Mouse (Mus musculus) forebrain, embryonic 11.5 days (tissue): ENCODE data around the gene Lat. TPM values are rescaled to one million over a fixed set of nuclear protein-coding genes. Genes with fewer than 3 reads are reported as not detected.

Experiments
- ATAC-seq: fragments of 200-750 bp; cut with Nextera tagmentation; replicated peaks from 2 replicates; pipeline ENCODE4 v1.8.0; 2017; ENCODE audit warnings: moderate TSS enrichment; ENCODE audit not compliant: low FRiP score
- DNase-seq: peaks from one replicate; pipeline ENCODE4 v3.0.0-alpha.2; 2017; ENCODE audit warnings: low spot score
- H3K27ac ChIP-seq: fragments of 300-500 bp; sonication (generic); 2 replicates; pipeline ENCODE4 v1.5.1; 2014; ENCODE audit warnings: low read depth, low read length
- H3K27me3 ChIP-seq: fragments of 300-500 bp; sonication (generic); 2 replicates; pipeline ENCODE4 v1.6.1; 2014; ENCODE audit warnings: mild to moderate bottlenecking, low read length, mixed read lengths; ENCODE audit not compliant: control insufficient read depth, insufficient read depth
- H3K36me3 ChIP-seq: fragments of 300-500 bp; sonication (generic); 2 replicates; pipeline ENCODE4 v1.6.1; 2014; ENCODE audit warnings: mild to moderate bottlenecking, low read length, moderate library complexity, mixed read lengths; ENCODE audit not compliant: control insufficient read depth, insufficient read depth
- H3K4me1 ChIP-seq: fragments of 300-500 bp; sonication (generic); replicated peaks from 2 replicates; pipeline ENCODE4 v1.6.1; 2014; ENCODE audit warnings: low read length, mixed read lengths; ENCODE audit not compliant: control insufficient read depth, insufficient read depth
- H3K4me2 ChIP-seq: fragments of 300-500 bp; sonication (generic); 2 replicates; pipeline ENCODE4 v1.6.1; 2014; ENCODE audit warnings: low read depth, mild to moderate bottlenecking, low read length, moderate library complexity, mixed read lengths; ENCODE audit not compliant: severe bottlenecking
- H3K4me3 ChIP-seq: fragments of 300-500 bp; sonication (generic); 2 replicates; pipeline ENCODE4 v1.5.1; 2014; ENCODE audit warnings: low read depth, low read length
- H3K9ac ChIP-seq: fragments of 300-500 bp; sonication (generic); 2 replicates; pipeline ENCODE4 v1.6.1; 2014; ENCODE audit warnings: low read length
- H3K9me3 ChIP-seq: fragments of 300-500 bp; sonication (generic); 2 replicates; pipeline ENCODE4 v1.6.1; 2016; ENCODE audit warnings: low read length, mixed read lengths; ENCODE audit not compliant: control insufficient read depth
- whole genome bisulfite sequencing: fragments of 180-500 bp; shearing (Covaris S2); extraction: QIAGEN DNeasy Blood & Tissue Kit; methylation state at CpG from one replicate; pipeline ENCODE4 v1.1.7; 2014; 5-methylcytosine and 5-hydroxymethylcytosine counted together
- polyA plus RNA-seq: library from polyadenylated mRNA; unstranded; fragments of >200 nt; fragmentation: Nextera tagmentation; extraction: Ambion mirVana; gene quantifications from 2 replicates; pipeline ENCODE4 v1.2.1, GENCODE M21; 2014

Lat gene
- polyA plus RNA-seq, 1 experiment from 2014 or later, result 2.2 TPM

DNA sequence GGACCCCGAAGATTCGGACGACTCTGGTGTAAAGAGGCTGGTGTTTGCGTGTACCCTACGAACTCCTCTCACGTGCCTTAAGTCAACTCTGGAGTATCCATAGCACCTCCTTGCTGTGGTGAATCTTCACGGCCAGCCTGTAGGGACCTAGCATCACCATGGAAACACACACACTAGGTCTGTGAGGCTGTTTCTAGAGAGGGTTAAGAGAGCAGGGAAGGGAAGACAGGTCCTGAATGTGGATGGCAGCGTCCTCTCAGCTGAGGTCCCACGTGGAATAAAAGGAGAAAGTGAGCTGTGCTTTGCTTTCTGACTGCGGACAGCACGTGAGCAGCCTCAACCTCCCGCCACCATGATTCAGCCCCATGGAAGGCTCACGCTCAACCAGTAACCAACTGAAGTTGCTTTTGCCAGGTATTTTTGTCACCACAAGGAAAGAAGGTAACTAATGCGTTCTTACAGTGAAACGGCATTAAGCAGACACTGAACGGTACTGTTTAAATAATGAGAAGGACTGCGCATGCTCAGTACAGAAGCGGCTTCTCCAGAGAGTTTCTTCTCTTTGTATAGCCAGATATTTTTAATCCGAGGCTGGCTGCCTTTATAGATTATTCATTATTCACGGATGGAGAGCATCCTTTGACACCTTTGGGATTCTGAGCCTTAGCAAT lies 18.5 kb downstream of the Lat start:
- H3K36me3 ChIP-seq, result no peaks in the 10 kb centered on the region
- WGBS, result 74% methylated on average over 20 of the region's 20 CpGs
- ATAC-seq (no peak), DNase-seq (peak; percentile 34)
- H3K4me3 ChIP-seq, result no peak overlapping the region
- H3K27ac ChIP-seq, result no peak overlapping the region
- H3K9ac ChIP-seq, result no peak overlapping the region
- H3K4me1 ChIP-seq, result no peaks in the 10 kb centered on the region
- H3K4me2 ChIP-seq, result 0 out of 2 replicates have a peak overlapping the region, but pooled peaks have one; percentile 8
- H3K27me3 ChIP-seq, result no peaks in the 10 kb centered on the region
- H3K9me3 ChIP-seq, result no peaks in the 10 kb centered on the region

DNA sequence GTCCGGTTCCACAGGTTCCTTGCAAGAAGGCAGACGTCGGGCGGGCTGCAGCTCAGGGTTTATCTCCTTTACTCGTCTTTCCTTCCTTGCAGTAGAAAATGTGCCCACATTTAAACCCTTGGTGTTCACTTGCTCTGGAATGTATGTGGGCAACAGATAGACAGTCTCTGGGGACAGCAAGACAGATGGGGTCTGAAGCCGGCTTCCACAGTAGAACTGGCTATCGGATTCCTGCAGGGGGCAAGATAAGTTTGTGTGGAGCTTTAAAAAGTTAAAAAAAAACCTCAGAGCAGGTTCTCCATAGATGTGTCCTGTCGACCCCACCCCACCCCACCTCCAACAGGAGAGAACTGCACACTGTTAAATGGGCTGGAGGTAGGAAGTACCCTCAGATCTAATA lies 21.1 kb downstream of the Lat start:
- H3K9me3 ChIP-seq, result no peaks in the 10 kb centered on the region
- no peak overlapping the region for H3K4me3 ChIP-seq
- ATAC-seq (no peak), DNase-seq (peak; percentile 28)
- no peaks in the 10 kb centered on the region for H3K4me1 ChIP-seq
- no peak overlapping the region for H3K9ac ChIP-seq
- no peak overlapping the region for H3K4me2 ChIP-seq
- WGBS, result 77% methylated on average over 8 of the region's 8 CpGs
- no peaks in the 10 kb centered on the region for H3K36me3 ChIP-seq
- H3K27ac ChIP-seq, result no peak overlapping the region
- no peaks in the 10 kb centered on the region for H3K27me3 ChIP-seq

DNA sequence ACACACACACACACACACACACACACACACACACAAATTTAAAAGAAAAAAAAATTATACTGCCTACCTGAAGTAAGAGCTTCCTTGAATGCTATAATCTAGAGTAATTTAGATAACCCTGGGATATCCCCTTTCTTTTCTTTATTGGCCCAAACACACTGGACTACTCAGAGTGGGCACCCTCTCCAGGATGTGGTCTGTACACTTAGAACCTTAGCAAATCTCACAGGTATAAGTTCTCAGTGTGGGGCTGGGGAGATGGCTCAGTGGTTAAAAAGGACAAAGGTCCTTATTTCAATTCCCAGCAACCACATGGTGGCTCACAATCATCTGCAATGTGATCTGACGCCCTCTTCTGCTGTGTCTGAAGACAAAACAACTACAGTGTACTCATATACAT lies 22.3 kb downstream of the Lat start:
- H3K4me1 ChIP-seq, result no peaks in the 10 kb centered on the region
- no peak overlapping the region for H3K4me3 ChIP-seq
- H3K36me3 ChIP-seq, result no peaks in the 10 kb centered on the region
- H3K27ac ChIP-seq, result no peak overlapping the region
- H3K27me3 ChIP-seq, result no peaks in the 10 kb centered on the region
- 54% methylated on average over 1 of the region's 1 CpGs for WGBS
- DNase-seq (no peak), ATAC-seq (no peak)
- no peaks in the 10 kb centered on the region for H3K9me3 ChIP-seq
- H3K4me2 ChIP-seq, result no peak overlapping the region
- no peak overlapping the region for H3K9ac ChIP-seq

GRCm38 (mm10) chr7:126345969-126346368 lies 23.4 kb downstream of the Lat start:
- Histone ChIP-seq H3K27me3 (no peaks in the 10 kb centered on the region), H3K27ac (no peak overlapping the region), H3K4me3 (no peak overlapping the region), H3K36me3 (no peaks in the 10 kb centered on the region), H3K4me1 (no peaks in the 10 kb centered on the region), H3K9me3 (no peaks in the 10 kb centered on the region), H3K9ac (no peak overlapping the region), H3K4me2 (no peak overlapping the region)
- DNase-seq (no peak), ATAC-seq (no peak)
- WGBS, result 53% methylated on average over 3 of the region's 3 CpGs

DNA sequence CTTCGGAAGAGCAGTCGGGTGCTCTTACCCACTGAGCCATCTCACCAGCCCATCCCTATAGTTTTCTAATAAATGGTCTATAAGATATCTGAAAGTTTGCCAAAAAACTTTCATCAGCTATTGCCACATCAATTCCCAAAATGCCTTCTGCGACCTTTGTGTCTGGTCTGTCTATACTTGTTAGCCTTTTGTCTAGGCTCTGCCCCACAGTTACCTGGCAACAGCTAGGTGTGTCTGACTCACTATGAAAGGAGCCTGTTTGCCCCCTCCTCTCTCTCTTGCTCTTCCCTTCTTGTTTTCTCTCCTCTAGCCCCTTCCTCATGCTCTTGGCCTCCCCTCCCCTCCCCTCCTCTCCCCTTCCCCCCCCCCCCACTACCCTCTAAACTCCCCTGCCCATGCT lies 23.8 kb downstream of the Lat start:
- no peaks in the 10 kb centered on the region for H3K9me3 ChIP-seq
- no peak overlapping the region for H3K27ac ChIP-seq
- no peak overlapping the region for H3K9ac ChIP-seq
- WGBS, result 78% methylated on average over 3 of the region's 3 CpGs
- ATAC-seq (no peak), DNase-seq (peak; percentile 25)
- H3K36me3 ChIP-seq, result no peaks in the 10 kb centered on the region
- H3K4me2 ChIP-seq, result no peak overlapping the region
- H3K4me1 ChIP-seq, result no peaks in the 10 kb centered on the region
- H3K27me3 ChIP-seq, result no peaks in the 10 kb centered on the region
- no peak overlapping the region for H3K4me3 ChIP-seq

DNA sequence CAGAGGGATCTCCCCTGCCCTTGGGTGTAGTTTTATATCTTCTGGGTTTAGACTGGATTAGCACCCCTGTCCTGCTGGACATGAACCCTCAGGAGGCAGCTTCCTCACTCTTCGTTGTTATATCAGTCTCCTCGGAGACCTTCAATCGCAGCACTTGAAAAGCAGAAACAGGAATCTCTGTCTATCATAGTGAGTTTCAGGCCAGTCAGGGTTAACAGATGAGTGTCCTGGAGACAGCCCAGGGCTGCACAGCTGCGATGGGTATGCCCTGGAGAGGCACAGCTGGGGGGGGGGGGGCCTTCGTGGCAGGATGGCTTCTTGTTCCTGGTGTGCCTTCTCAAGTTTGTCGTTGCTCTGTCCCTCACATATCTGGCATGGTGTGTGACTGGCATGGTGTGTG lies 28.5 kb downstream of the Lat start:
- 65% methylated on average over 6 of the region's 6 CpGs for WGBS
- no peak for ATAC-seq
- no peaks in the 10 kb centered on the region for H3K27me3 ChIP-seq

GRCm38 (mm10) chr7:126340206-126340618 lies 29.2 kb downstream of the Lat start:
- H3K36me3 ChIP-seq, result no peaks in the 10 kb centered on the region
- 82% methylated on average over 6 of the region's 6 CpGs for WGBS
- no peaks in the 10 kb centered on the region for H3K4me1 ChIP-seq
- ATAC-seq, result no peak
- no peak for DNase-seq
- H3K9ac ChIP-seq, result no peak overlapping the region
- H3K9me3 ChIP-seq, result no peaks in the 10 kb centered on the region
- H3K27ac ChIP-seq, result no peak overlapping the region
- no peaks in the 10 kb centered on the region for H3K27me3 ChIP-seq
- H3K4me3 ChIP-seq, result no peak overlapping the region
- no peak overlapping the region for H3K4me2 ChIP-seq

More for the DNA sequence above, 28.5 kb downstream of the Lat start:
- DNase-seq, result peak; percentile 30
- Histone ChIP-seq H3K9ac (no peak overlapping the region), H3K4me3 (no peak overlapping the region), H3K36me3 (no peaks in the 10 kb centered on the region), H3K4me1 (no peaks in the 10 kb centered on the region), H3K27ac (no peak overlapping the region), H3K9me3 (no peaks in the 10 kb centered on the region), H3K4me2 (no peak overlapping the region)

DNA sequence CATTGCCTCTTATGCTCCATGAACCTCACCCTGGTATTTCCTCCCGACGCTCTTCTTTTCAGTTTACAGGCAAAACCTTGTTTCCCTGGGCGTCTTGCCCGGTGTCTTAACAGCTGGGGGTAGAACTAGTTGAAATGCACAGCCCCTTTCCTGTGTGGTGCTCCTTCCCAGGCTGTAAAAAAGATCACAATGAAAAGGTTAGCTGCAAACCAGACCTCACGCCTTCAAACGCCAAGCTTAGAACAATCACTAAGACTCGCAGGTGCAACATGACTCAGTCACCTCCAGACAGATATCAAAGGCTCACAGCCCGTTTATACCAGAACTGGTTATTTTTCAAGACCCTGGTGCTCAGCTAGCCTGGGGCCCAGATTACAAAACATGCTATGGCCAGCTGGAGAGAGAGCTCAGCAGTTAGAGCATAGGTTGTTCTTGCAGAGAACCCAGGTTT lies 29.8 kb downstream of the Lat start:
- Histone ChIP-seq H3K4me1 (no peaks in the 10 kb centered on the region), H3K4me2 (no peak overlapping the region), H3K9ac (no peak overlapping the region), H3K9me3 (no peaks in the 10 kb centered on the region), H3K36me3 (no peaks in the 10 kb centered on the region), H3K4me3 (no peak overlapping the region), H3K27me3 (no peaks in the 10 kb centered on the region), H3K27ac (no peak overlapping the region)
- DNase-seq (peak; percentile 18), ATAC-seq (no peak)
- WGBS, result 89% methylated on average over 8 of the region's 8 CpGs

DNA sequence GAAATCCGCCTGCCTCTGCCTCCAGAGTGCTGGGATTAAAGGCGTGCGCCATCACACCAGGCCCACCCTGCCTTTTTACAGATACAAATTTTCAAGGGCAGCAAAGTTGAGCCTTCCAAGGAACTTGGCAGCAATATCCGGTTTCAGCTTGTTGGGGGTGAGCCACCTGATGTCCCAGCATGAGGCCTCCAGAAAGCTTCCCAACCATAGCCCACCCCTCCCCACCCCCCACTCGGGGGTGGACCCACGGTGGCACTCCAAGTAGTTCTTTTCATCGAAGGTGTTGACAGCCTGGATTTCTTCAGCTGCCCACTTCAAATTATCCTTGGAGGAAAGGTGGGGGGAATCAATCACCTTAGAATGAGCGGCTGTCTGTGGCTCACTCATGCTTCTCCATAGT lies 30.5 kb downstream of the Lat start:
- H3K4me2 ChIP-seq, result no peak overlapping the region
- no peaks in the 10 kb centered on the region for H3K4me1 ChIP-seq
- 85% methylated on average over 8 of the region's 8 CpGs for WGBS
- no peak overlapping the region for H3K27ac ChIP-seq
- H3K27me3 ChIP-seq, result no peaks in the 10 kb centered on the region
- no peaks in the 10 kb centered on the region for H3K36me3 ChIP-seq
- ATAC-seq, result no peak
- DNase-seq, result peak; percentile 33
- no peak overlapping the region for H3K4me3 ChIP-seq
- H3K9me3 ChIP-seq, result no peaks in the 10 kb centered on the region
- no peak overlapping the region for H3K9ac ChIP-seq
